Mouse (Mus musculus) C2C12 (cell line): ENCODE measurements around the gene Dnah17. TPM values are rescaled to one million over a fixed set of nuclear protein-coding genes. Genes with fewer than 3 reads are reported as not detected.
A peak's percentile ranks its signal among the peaks of the same experiment; 100 is the strongest.

Source experiments
- H3K27me3 ChIP-seq: one replicate; pipeline ENCODE4 v1.6.1; 2011; ENCODE audit not compliant: control insufficient read depth, insufficient read depth, insufficient read length
- H3K36me3 ChIP-seq: one replicate; pipeline ENCODE4 v1.6.1; 2011; ENCODE audit not compliant: control insufficient read depth, insufficient read depth
- H3K4me3 ChIP-seq: one replicate; pipeline ENCODE4 v1.5.1; 2011; ENCODE audit warnings: mild to moderate bottlenecking, control low read depth; ENCODE audit not compliant: poor library complexity, insufficient read depth, severe bottlenecking
- H3K79me2 ChIP-seq: one replicate; pipeline ENCODE4 v1.6.1; 2011; ENCODE audit not compliant: control insufficient read depth, insufficient read depth
- H3K79me3 ChIP-seq: one replicate; pipeline ENCODE4 v1.6.1; 2011; ENCODE audit warnings: low read depth, control low read depth
- H3ac ChIP-seq: one replicate; pipeline ENCODE3; 2011; ENCODE audit warnings: low read depth; ENCODE audit not compliant: control insufficient read depth, insufficient read length
- CEBPB ChIP-seq: IDR thresholded peaks from one replicate; pipeline ENCODE4 v1.6.1; 2011; ENCODE audit warnings: low read depth, mild to moderate bottlenecking, control low read depth, moderate library complexity
- CTCF ChIP-seq: IDR thresholded peaks from one replicate; pipeline ENCODE4 v1.5.1; 2011; ENCODE audit not compliant: control insufficient read depth, insufficient read depth, insufficient read length
- FOSL1 ChIP-seq: IDR thresholded peaks from one replicate; pipeline ENCODE4 v1.8.0; 2011; ENCODE audit warnings: mild to moderate bottlenecking, low read length; ENCODE audit not compliant: poor library complexity, insufficient read depth, severe bottlenecking
- MAX ChIP-seq: IDR thresholded peaks from one replicate; pipeline ENCODE4 v1.6.1; 2011; ENCODE audit warnings: mild to moderate bottlenecking, control low read depth
- MYOD1 ChIP-seq: IDR thresholded peaks from one replicate; pipeline ENCODE4 v1.6.1; 2011; ENCODE audit warnings: low read depth; ENCODE audit not compliant: control insufficient read depth, insufficient read length
- MYOG ChIP-seq: IDR thresholded peaks from one replicate; pipeline ENCODE4 v1.6.1; 2011; ENCODE audit not compliant: control insufficient read depth, insufficient read length; ENCODE audit errors: extremely low read depth
- USF1 ChIP-seq: IDR thresholded peaks from one replicate; pipeline ENCODE4 v1.6.1; 2011; ENCODE audit warnings: low read depth, mild to moderate bottlenecking, control low read depth, moderate library complexity
- polyA plus RNA-seq: library from polyadenylated mRNA; unstranded; fragments of >200 nt; fragmentation: generic; extraction: Trizol; gene quantifications from one replicate; pipeline ENCODE4 v1.2.1, GENCODE M21; 2012; ENCODE audit warnings: missing spikeins

The Dnah17 gene
- polyA plus RNA-seq, 1 experiment, result 0.13 TPM

- Histone ChIP-seq H3K27me3 (no peaks in the 10 kb centered on the region), H3K79me2 (no peaks in the 10 kb centered on the region), H3ac (no peak overlapping the region), H3K4me3 (no peak overlapping the region), H3K36me3 (peaks cover 25% of the 10 kb centered on the region), H3K79me3 (no peaks in the 10 kb centered on the region)
- TF ChIP-seq USF1 (no peak), CTCF (no peak), CEBPB (no peak), MYOD1 (no peak), FOSL1 (no peak), MAX (no peak), MYOG (no peak)
These were observed 101.3 kb downstream of the Dnah17 start for GRCm38 (mm10) chr11:118029170-118029569.

GRCm38 (mm10) chr11:118024111-118024510, 106.3 kb downstream of the Dnah17 start:
- Histone ChIP-seq H3K4me3 (no peak overlapping the region), H3K27me3 (no peaks in the 10 kb centered on the region), H3K79me3 (peaks cover 9% of the 10 kb centered on the region), H3ac (no peak overlapping the region), H3K36me3 (peaks cover 70% of the 10 kb centered on the region), H3K79me2 (peaks cover 34% of the 10 kb centered on the region)
- TF ChIP-seq MYOD1 (no peak), CEBPB (no peak), USF1 (no peak), MYOG (no peak), FOSL1 (no peak), CTCF (no peak)

- no peak overlapping the region for H3ac ChIP-seq
- TF ChIP-seq CEBPB (no peak), MYOG (no peak), MYOD1 (no peak), MAX (no peak), FOSL1 (no peak), CTCF (no peak), USF1 (no peak)
- peaks cover 77% of the 10 kb centered on the region for H3K36me3 ChIP-seq
- H3K79me3 ChIP-seq, result peaks cover 14% of the 10 kb centered on the region
- H3K79me2 ChIP-seq, result peaks cover 40% of the 10 kb centered on the region
- H3K4me3 ChIP-seq, result no peak overlapping the region
- no peaks in the 10 kb centered on the region for H3K27me3 ChIP-seq
These were observed 107.0 kb downstream of the Dnah17 start for GRCm38 (mm10) chr11:118023475-118023874.

GRCm38 (mm10) chr11:118021806-118022205, 108.6 kb downstream of the Dnah17 start:
- TF ChIP-seq CTCF (peak; percentile 94), CEBPB (no peak)
- Histone ChIP-seq H3K27me3 (no peaks in the 10 kb centered on the region), H3K79me3 (peaks cover 26% of the 10 kb centered on the region), H3ac (no peak overlapping the region), H3K36me3 (peaks cover 90% of the 10 kb centered on the region), H3K79me2 (peaks cover 57% of the 10 kb centered on the region), H3K4me3 (no peak overlapping the region)

- H3K36me3 ChIP-seq, result peaks cover 78% of the 10 kb centered on the region
- no peak overlapping the region for H3K4me3 ChIP-seq
- no peaks in the 10 kb centered on the region for H3K27me3 ChIP-seq
- H3ac ChIP-seq, result no peak overlapping the region
- peaks cover 47% of the 10 kb centered on the region for H3K79me3 ChIP-seq
- peaks cover 88% of the 10 kb centered on the region for H3K79me2 ChIP-seq
- no peak for TF ChIP-seq MYOD1
- TF ChIP-seq CEBPB, result no peak
- no peak for TF ChIP-seq FOSL1
- TF ChIP-seq MYOG, result no peak
These were observed 112.1 kb downstream of the Dnah17 start for GRCm38 (mm10) chr11:118018328-118018727.

GRCm38 (mm10) chr11:118015381-118016145, 114.9 kb downstream of the Dnah17 start:
- H3K79me3 ChIP-seq, result peaks cover 58% of the 10 kb centered on the region
- no peak overlapping the region for H3K4me3 ChIP-seq
- H3K79me2 ChIP-seq, result peaks cover 93% of the 10 kb centered on the region
- H3K36me3 ChIP-seq, result peaks cover 57% of the 10 kb centered on the region
- H3K27me3 ChIP-seq, result no peaks in the 10 kb centered on the region
- H3ac ChIP-seq, result peak overlapping the region; percentile 31
- TF ChIP-seq FOSL1, result no peak
- TF ChIP-seq MYOG, result no peak
- peak; percentile 63 for TF ChIP-seq CEBPB
- peak; percentile 34 for TF ChIP-seq MAX
